Mouse (Mus musculus) lung, embryonic 14.5 days (tissue): Measurements from ENCODE around the gene Rap1gap2. TPM values are rescaled to one million over a fixed set of nuclear protein-coding genes. Genes with fewer than 3 reads are reported as not detected.

Experiments used
- ATAC-seq: fragments of 200-750 bp; cut with Nextera tagmentation; 2 replicates; pipeline ENCODE4 v1.8.0; 2017; ENCODE audit warnings: mild to moderate bottlenecking, moderate TSS enrichment, moderate library complexity; ENCODE audit not compliant: insufficient read depth
- DNase-seq: peaks from one replicate; pipeline ENCODE4 v3.0.0-alpha.2; 2015
- H3K27ac ChIP-seq: fragments of 300-500 bp; sonication (generic); 2 replicates; pipeline ENCODE4 v1.5.1; 2014; ENCODE audit warnings: low read depth, mild to moderate bottlenecking, moderate library complexity
- H3K27me3 ChIP-seq: fragments of 300-500 bp; sonication (generic); 2 replicates; pipeline ENCODE4 v1.6.1; 2014; ENCODE audit warnings: low read length, control low read depth; ENCODE audit not compliant: insufficient read depth
- H3K36me3 ChIP-seq: fragments of 300-500 bp; sonication (generic); 2 replicates; pipeline ENCODE4 v1.6.1; 2014; ENCODE audit warnings: control low read depth; ENCODE audit not compliant: insufficient read depth
- H3K4me1 ChIP-seq: fragments of 300-500 bp; sonication (generic); 2 replicates; pipeline ENCODE4 v1.6.1; 2014; ENCODE audit warnings: antibody characterized with exemption, control low read depth; ENCODE audit not compliant: insufficient read depth
- H3K4me2 ChIP-seq: fragments of 300-500 bp; sonication (generic); 2 replicates; pipeline ENCODE4 v1.6.1; 2014; ENCODE audit warnings: mild to moderate bottlenecking
- H3K4me3 ChIP-seq: fragments of 300-500 bp; sonication (generic); 2 replicates; pipeline ENCODE4 v1.5.1; 2014; ENCODE audit warnings: low read depth, low read length
- H3K9ac ChIP-seq: fragments of 300-500 bp; sonication (generic); 2 replicates; pipeline ENCODE4 v1.6.1; 2014
- H3K9me3 ChIP-seq: fragments of 300-500 bp; sonication (generic); 2 replicates; pipeline ENCODE4 v1.6.1; 2016; ENCODE audit warnings: low read depth, low read length, control low read depth
- CTCF ChIP-seq: IDR thresholded peaks from 2 replicates; pipeline ENCODE4 v1.5.1; 2016; ENCODE audit warnings: antibody characterized with exemption, low read depth
- WGBS: fragments of 180-500 bp; shearing (Covaris S2); extraction: QIAGEN DNeasy Blood & Tissue Kit; methylation state at CpG from one replicate; pipeline ENCODE4 v1.1.7; 2014; 5-methylcytosine and 5-hydroxymethylcytosine counted together
- polyA plus RNA-seq: library from polyadenylated mRNA; unstranded; fragments of >200 nt; fragmentation: Nextera tagmentation; extraction: Ambion mirVana; gene quantifications from 2 replicates; pipeline ENCODE4 v1.2.1, GENCODE M21; 2014

Gene Rap1gap2
- polyA plus RNA-seq, 1 experiment from 2014 or later, result 2.6 TPM

GRCm38 (mm10) chr11:74550615-74551102 is 60.1 kb downstream of the Rap1gap2 start:
- Histone ChIP-seq H3K27ac (0 out of 2 replicates have a peak overlapping the region, but pooled peaks have one; percentile 50), H3K9me3 (no peaks in the 10 kb centered on the region), H3K27me3 (no peaks in the 10 kb centered on the region), H3K4me1 (no peaks in the 10 kb centered on the region), H3K4me2 (no peak overlapping the region), H3K36me3 (no peaks in the 10 kb centered on the region), H3K9ac (no peak overlapping the region), H3K4me3 (no peak overlapping the region)
- peak; percentile 84 for DNase-seq
- peak; percentile 28; the same call in 1 of the 2 replicates for TF ChIP-seq CTCF
- peak; percentile 75 for ATAC-seq
- 24% methylated on average over 5 of the region's 5 CpGs for WGBS

- no peaks in the 10 kb centered on the region for H3K36me3 ChIP-seq
- no peaks in the 10 kb centered on the region for H3K9me3 ChIP-seq
- H3K4me1 ChIP-seq, result no peaks in the 10 kb centered on the region
- ATAC-seq (peak; percentile 40), DNase-seq (peak; percentile 66)
- no peak overlapping the region for H3K4me3 ChIP-seq
- no peak overlapping the region for H3K27ac ChIP-seq
- H3K4me2 ChIP-seq, result no peak overlapping the region
- 14% methylated on average over 7 of the region's 7 CpGs for WGBS
- H3K27me3 ChIP-seq, result no peaks in the 10 kb centered on the region
- no peak for TF ChIP-seq CTCF
- no peak overlapping the region for H3K9ac ChIP-seq
Measured at GRCm38 (mm10) chr11:74548781-74549382, 61.8 kb downstream of the Rap1gap2 start.

- Histone ChIP-seq H3K9ac (no peak overlapping the region), H3K4me1 (no peaks in the 10 kb centered on the region), H3K9me3 (no peaks in the 10 kb centered on the region), H3K27ac (no peak overlapping the region; the same call in 1 of the 2 replicates), H3K4me2 (peak overlapping the region; percentile 44), H3K36me3 (no peaks in the 10 kb centered on the region), H3K4me3 (no peak overlapping the region), H3K27me3 (no peaks in the 10 kb centered on the region)
- peak; percentile 83 for DNase-seq
- ATAC-seq, result peak; percentile 61
- WGBS, result 1% methylated on average over 16 of the region's 16 CpGs
- TF ChIP-seq CTCF, result peak; percentile 95
Measured at GRCm38 (mm10) chr11:74546933-74547694, 63.6 kb downstream of the Rap1gap2 start.

GRCm38 (mm10) chr11:74546165-74546564 is 64.5 kb downstream of the Rap1gap2 start:
- no peaks in the 10 kb centered on the region for H3K4me1 ChIP-seq
- H3K9ac ChIP-seq, result no peak overlapping the region
- no peaks in the 10 kb centered on the region for H3K27me3 ChIP-seq
- ATAC-seq (no peak), DNase-seq (peak; percentile 79)
- WGBS, result 44% methylated on average over 4 of the region's 4 CpGs
- no peak overlapping the region for H3K4me2 ChIP-seq
- no peak overlapping the region for H3K27ac ChIP-seq
- no peak overlapping the region for H3K4me3 ChIP-seq
- no peaks in the 10 kb centered on the region for H3K36me3 ChIP-seq
- TF ChIP-seq CTCF, result peak; percentile 60
- H3K9me3 ChIP-seq, result no peaks in the 10 kb centered on the region

DNA sequence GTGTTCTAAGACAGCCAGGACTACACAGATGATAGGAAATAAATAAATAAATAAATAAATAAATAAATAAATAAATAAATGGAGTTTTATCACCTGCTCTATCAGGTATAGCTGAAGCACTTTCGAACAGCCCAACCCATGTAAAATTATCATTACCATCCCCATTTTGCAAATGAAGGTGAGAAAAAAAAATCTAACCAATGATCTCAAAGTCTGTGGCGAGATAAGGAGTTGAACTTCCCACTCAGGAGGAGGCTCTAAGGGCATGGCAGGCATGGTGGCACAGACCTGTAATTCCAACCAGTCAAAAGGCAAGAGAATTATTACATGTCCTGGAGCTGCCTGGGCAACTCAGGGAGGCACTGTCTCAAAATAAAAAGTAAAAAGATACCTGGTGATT is 65.2 kb downstream of the Rap1gap2 start:
- H3K9me3 ChIP-seq, result no peaks in the 10 kb centered on the region
- WGBS, result 89% methylated on average over 2 of the region's 2 CpGs
- TF ChIP-seq CTCF, result no peak
- DNase-seq (no peak), ATAC-seq (no peak)
- no peak overlapping the region for H3K4me3 ChIP-seq
- no peak overlapping the region for H3K4me2 ChIP-seq
- H3K36me3 ChIP-seq, result no peaks in the 10 kb centered on the region
- no peak overlapping the region for H3K9ac ChIP-seq
- no peak overlapping the region for H3K27ac ChIP-seq
- no peaks in the 10 kb centered on the region for H3K4me1 ChIP-seq
- no peaks in the 10 kb centered on the region for H3K27me3 ChIP-seq

DNA sequence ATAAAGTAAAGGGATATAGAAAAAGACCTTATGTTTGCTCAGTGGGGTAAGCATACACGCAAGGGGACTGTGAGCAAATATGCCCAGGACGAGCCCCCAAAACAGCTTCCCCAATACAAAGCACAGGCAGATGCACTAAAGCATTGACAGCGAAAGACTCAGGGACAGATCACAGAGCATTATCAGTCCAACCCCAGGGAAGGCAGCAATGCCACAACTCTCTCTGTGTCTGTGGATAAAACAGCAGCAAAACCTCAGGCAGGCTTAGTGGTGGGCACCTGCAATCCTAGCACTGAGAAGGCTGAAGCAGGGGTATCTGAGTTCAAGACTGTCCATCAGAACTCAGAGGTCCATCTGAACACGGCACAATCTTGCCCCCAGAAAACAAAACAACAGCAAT is 73.4 kb downstream of the Rap1gap2 start:
- DNase-seq (no peak), ATAC-seq (no peak)
- Histone ChIP-seq H3K36me3 (no peaks in the 10 kb centered on the region), H3K4me2 (no peak overlapping the region), H3K9me3 (no peaks in the 10 kb centered on the region), H3K4me3 (no peak overlapping the region), H3K27ac (no peak overlapping the region), H3K27me3 (no peaks in the 10 kb centered on the region), H3K4me1 (no peaks in the 10 kb centered on the region), H3K9ac (no peak overlapping the region)
- 70% methylated on average over 4 of the region's 4 CpGs for WGBS
- TF ChIP-seq CTCF, result no peak

GRCm38 (mm10) chr11:74536140-74536842 is 74.4 kb downstream of the Rap1gap2 start:
- no peak overlapping the region for H3K27ac ChIP-seq
- WGBS, result 17% methylated on average over 14 of the region's 14 CpGs
- no peaks in the 10 kb centered on the region for H3K9me3 ChIP-seq
- no peak overlapping the region for H3K4me3 ChIP-seq
- H3K4me2 ChIP-seq, result no peak overlapping the region
- DNase-seq (peak; percentile 75), ATAC-seq (peak; percentile 74)
- H3K9ac ChIP-seq, result no peak overlapping the region
- H3K36me3 ChIP-seq, result no peaks in the 10 kb centered on the region
- no peaks in the 10 kb centered on the region for H3K27me3 ChIP-seq
- TF ChIP-seq CTCF, result no peak
- no peaks in the 10 kb centered on the region for H3K4me1 ChIP-seq
